Mouse (Mus musculus) hindbrain, embryonic 10.5 days (tissue): ENCODE data around the gene Zbtb43. TPM values are rescaled to one million over a fixed set of nuclear protein-coding genes. Genes with fewer than 3 reads are reported as not detected.

Source experiments
- DNase-seq: peaks from one replicate; pipeline ENCODE4 v3.0.0-alpha.2; 2017; ENCODE audit warnings: low spot score
- H3K27ac ChIP-seq: fragments of 300-500 bp; sonication (generic); 2 replicates; pipeline ENCODE4 v1.5.1; 2016; ENCODE audit warnings: mild to moderate bottlenecking, moderate library complexity
- H3K27me3 ChIP-seq: fragments of 300-500 bp; sonication (generic); 2 replicates; pipeline ENCODE4 v1.6.1; 2016; ENCODE audit warnings: mild to moderate bottlenecking; ENCODE audit not compliant: poor library complexity, insufficient read depth, severe bottlenecking
- H3K36me3 ChIP-seq: fragments of 300-500 bp; sonication (generic); 2 replicates; pipeline ENCODE4 v1.6.1; 2016; ENCODE audit warnings: mild to moderate bottlenecking, moderate library complexity
- H3K4me1 ChIP-seq: fragments of 300-500 bp; sonication (generic); replicated peaks from 2 replicates; pipeline ENCODE4 v1.6.1; 2016; ENCODE audit warnings: mild to moderate bottlenecking
- H3K4me3 ChIP-seq: fragments of 300-500 bp; sonication (generic); 2 replicates; pipeline ENCODE4 v1.5.1; 2016; ENCODE audit warnings: mild to moderate bottlenecking, moderate library complexity
- H3K9me3 ChIP-seq: fragments of 300-500 bp; sonication (generic); 2 replicates; pipeline ENCODE4 v1.6.1; 2016; ENCODE audit warnings: mild to moderate bottlenecking, moderate library complexity
- WGBS: fragments of 180-500 bp; shearing (Covaris S2); methylation state at CpG from one replicate; pipeline ENCODE4 v1.1.7; 2016; 5-methylcytosine and 5-hydroxymethylcytosine counted together
- polyA plus RNA-seq: library from polyadenylated mRNA; unstranded; fragments of >200 nt; fragmentation: Nextera tagmentation; extraction: Ambion mirVana; gene quantifications from 2 replicates; pipeline ENCODE4 v1.2.1, GENCODE M21; 2016

Gene Zbtb43
- polyA plus RNA-seq, 1 experiment from 2014 or later = 19.0 TPM

DNA sequence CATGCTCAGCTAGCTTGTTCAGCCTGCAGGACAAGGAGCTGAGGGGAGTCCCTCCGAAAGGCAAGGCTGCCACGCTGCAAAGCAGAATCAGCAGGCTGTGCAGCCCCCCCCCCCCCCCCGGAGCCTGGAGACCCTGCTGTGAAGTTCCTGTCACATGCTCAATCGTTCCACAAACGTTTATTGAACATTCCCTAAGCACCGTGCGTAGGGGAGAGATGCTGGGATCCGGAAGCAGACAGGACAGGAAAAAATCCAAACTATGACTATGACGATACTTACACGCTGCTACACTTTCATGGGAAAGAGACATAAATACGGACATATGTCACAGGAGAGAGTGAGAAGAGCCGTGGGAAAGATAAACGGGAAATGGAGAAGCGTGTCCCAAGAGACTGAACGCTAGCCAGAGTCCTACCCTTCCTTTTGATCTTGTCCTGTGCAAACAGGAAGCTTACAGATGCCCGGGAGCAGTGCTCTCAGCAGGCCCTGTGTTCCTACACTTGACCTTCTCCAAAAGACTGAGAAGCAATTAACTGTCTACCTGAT, 32.3 kb downstream of the Zbtb43 start:
- peaks cover 20% of the 10 kb centered on the region; the same call in 1 of the 2 replicates for H3K27me3 ChIP-seq
- H3K4me1 ChIP-seq = peaks cover 70% of the 10 kb centered on the region
- H3K9me3 ChIP-seq = no peaks in the 10 kb centered on the region
- DNase-seq = peak; percentile 66
- no peaks in the 10 kb centered on the region for H3K36me3 ChIP-seq
- H3K27ac ChIP-seq = peak overlapping the region; percentile 76
- peak overlapping the region; percentile 39 for H3K4me3 ChIP-seq
- WGBS = 8% methylated on average over 16 of the region's 16 CpGs

DNA sequence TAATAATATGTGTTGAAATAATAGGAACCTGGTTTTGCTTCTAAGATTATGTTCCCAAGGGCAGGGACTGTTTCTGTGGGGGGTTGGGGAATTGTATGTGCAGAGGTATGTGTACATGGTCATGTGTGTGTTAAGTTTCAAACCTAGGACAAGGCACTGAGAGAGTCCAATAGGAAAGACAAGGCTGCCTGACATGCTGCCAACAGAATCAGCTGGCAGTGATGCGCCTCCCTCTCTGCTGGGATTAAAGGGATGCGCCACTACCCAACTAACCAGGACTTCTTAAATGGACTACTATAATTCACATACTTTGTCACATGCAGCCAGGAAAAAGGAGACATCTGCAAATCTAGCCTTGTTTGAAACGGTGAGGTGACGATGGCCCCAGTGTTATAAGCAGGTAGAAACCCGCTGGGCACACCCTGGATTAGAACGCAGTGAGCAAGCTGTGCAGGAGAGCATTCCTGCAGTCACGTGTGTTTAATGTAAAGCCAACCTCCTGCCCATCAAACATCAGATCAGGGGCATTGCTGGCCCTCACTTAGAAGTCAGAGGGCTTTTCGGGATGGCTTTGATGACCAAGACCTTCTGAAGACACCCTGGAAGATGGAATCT, 33.2 kb downstream of the Zbtb43 start:
- DNase-seq = no peak
- Histone ChIP-seq H3K4me1 (peaks cover 68% of the 10 kb centered on the region), H3K27ac (peak overlapping the region; percentile 76; the same call in 1 of the 2 replicates)

DNA sequence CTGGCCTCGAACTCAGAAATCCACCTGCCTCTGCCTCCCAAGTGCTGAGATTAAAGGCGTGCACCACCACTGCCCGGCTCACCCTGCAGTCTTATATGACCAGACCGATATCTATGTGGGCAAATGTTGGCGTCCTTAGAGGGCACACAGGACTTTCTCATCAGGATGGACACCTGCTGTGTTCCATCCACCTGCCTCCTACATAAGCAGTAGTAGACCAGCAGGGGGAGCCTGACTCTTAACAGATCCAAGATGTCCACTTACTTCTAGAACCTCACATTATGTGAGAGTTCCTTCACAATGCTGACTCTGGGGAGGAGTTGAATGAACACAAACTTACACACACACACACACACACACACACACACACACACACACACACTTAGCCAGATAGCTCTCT, 35.5 kb downstream of the Zbtb43 start:
- Histone ChIP-seq H3K36me3 (peaks cover 5% of the 10 kb centered on the region), H3K4me3 (no peak overlapping the region), H3K27ac (no peak overlapping the region), H3K4me1 (peaks cover 62% of the 10 kb centered on the region), H3K27me3 (peaks cover 16% of the 10 kb centered on the region; the same call in 1 of the 2 replicates), H3K9me3 (no peaks in the 10 kb centered on the region)
- WGBS = 52% methylated on average over 5 of the region's 5 CpGs
- DNase-seq = no peak

More for the DNA sequence above, 33.2 kb downstream of the Zbtb43 start:
- Histone ChIP-seq H3K4me3 (no peak overlapping the region), H3K36me3 (no peaks in the 10 kb centered on the region), H3K27me3 (peaks cover 20% of the 10 kb centered on the region; the same call in 1 of the 2 replicates), H3K9me3 (no peaks in the 10 kb centered on the region)
- 42% methylated on average over 8 of the region's 8 CpGs for WGBS

DNA sequence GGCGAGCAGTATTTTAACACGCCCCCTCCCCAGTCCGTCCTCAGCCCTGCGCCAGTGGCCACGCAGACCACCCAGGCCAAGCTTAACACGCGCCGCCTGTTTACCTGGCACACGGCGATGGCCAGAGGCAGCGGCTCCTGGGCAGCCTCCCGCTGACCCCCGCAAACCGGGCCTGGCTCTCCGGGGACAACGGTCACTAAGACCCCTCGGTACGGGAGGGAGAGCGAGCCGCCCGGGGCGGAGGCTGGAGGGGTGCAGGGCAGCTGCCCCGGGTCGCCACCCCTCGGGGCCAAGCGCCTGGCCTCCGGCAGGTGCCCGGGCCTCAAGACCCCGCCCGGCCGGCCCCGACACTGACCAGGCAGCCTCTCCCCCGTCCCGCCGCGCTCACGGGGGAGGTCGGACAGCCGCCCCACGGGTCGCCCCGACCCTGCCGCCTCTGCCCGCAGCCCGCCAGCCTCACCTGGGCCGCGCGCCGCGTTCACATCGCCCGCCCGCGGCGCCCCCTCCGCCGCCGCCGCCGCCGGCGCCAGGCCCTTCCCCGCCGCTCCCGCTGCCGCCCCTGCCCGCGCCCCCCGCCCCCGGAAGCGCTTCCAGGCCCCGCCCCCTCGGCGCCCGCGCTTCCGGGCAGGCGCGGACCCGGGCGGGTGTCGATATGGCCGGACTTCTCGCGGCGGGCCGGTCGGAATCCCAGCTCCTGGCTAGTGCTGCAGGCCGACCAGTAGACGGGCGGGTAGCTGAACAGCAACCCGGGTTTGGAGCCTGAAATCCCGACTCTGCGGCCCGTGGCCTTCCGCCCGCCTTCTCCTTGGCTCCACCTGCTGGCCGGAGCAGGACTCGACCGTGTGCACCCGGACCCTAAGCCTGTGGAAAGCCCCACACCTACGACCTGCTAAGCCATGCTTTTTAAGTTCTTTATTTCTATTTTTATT, 37.3 kb downstream of the Zbtb43 start, which contains the start of gene Zbtb34:
Gene Zbtb34 (minus strand): TSS at position 554 of the 929 bp plus-strand sequence.
- Histone ChIP-seq H3K27ac (peak within 1 kb of the TSS; percentile 93), H3K9me3 (no peaks in the 10 kb centered on the region), H3K4me3 (peak within 1 kb of the TSS; percentile 99), H3K4me1 (peaks cover 55% of the 10 kb centered on the region), H3K36me3 (peaks cover 18% of the 10 kb centered on the region), H3K27me3 (peaks cover 5% of the 10 kb centered on the region; the same call in 1 of the 2 replicates)
- under 1% methylated on average over 94 of the region's 102 CpGs for WGBS
- DNase-seq = peak; percentile 76

DNA sequence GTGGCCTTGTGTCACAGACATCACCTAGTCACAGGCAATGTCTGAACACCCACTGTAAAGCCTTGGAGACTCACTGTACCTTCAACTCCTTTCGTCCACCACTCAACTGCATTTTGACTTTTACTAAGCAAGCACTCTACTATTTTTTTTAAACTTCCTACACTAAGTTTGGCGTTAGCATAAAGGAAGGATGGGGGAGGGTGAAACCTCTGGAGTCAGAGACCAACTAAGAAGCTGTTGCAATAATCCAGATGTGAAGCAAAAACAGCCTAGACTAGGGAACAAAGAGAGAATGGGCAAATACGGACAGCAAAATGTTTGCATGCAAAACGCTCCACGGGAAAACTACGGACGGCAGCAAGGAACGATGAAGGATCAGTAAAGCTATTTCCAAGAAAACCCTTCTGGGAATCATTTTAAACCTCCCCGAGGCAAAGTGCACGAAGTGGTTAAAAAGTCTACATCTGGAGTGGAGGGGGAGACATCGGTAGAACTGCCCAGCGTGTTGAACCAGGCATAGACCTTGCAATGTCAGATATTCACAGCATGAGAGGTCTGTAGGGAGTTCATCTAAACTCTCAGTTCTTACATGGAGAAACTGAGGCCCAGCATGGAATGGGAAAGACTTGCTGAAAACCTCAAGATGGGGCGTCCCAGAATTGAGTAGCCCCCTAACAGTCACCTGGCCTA, 38.1 kb downstream of the Zbtb43 start:
- H3K9me3 ChIP-seq = no peaks in the 10 kb centered on the region
- peaks cover 4% of the 10 kb centered on the region; the same call in 1 of the 2 replicates for H3K27me3 ChIP-seq
- peaks cover 21% of the 10 kb centered on the region for H3K36me3 ChIP-seq
- H3K27ac ChIP-seq = peak overlapping the region; percentile 93
- 15% methylated on average over 13 of the region's 13 CpGs for WGBS
- no peak for DNase-seq
- peak overlapping the region; percentile 99 for H3K4me3 ChIP-seq
- H3K4me1 ChIP-seq = peaks cover 47% of the 10 kb centered on the region

DNA sequence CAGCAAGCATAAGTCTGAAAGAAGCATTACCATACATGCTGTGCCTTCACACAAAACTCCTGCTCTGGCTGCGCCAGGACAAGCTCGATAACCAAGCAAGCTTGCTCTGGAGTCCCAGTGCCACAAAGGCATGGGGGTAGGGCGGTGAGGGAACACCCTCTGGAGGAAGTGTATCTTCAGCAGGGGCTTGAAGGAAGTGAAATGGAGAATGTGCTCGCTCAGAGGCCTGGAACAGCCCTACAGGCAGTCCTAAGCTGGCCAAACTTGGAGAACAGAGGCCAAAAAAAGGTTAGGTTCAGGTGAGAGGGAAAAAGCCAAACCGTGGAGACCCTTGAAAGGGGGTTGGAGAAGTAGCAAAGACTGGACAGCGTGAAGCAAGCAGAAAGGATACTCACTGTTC, 39.0 kb downstream of the Zbtb43 start:
- Histone ChIP-seq H3K36me3 (peaks cover 25% of the 10 kb centered on the region), H3K27ac (peak overlapping the region; percentile 13; the same call in 1 of the 2 replicates), H3K9me3 (no peaks in the 10 kb centered on the region), H3K4me1 (peaks cover 39% of the 10 kb centered on the region), H3K27me3 (no peaks in the 10 kb centered on the region), H3K4me3 (peak overlapping the region; percentile 99)
- DNase-seq = no peak
- 42% methylated on average over 6 of the region's 6 CpGs for WGBS

DNA sequence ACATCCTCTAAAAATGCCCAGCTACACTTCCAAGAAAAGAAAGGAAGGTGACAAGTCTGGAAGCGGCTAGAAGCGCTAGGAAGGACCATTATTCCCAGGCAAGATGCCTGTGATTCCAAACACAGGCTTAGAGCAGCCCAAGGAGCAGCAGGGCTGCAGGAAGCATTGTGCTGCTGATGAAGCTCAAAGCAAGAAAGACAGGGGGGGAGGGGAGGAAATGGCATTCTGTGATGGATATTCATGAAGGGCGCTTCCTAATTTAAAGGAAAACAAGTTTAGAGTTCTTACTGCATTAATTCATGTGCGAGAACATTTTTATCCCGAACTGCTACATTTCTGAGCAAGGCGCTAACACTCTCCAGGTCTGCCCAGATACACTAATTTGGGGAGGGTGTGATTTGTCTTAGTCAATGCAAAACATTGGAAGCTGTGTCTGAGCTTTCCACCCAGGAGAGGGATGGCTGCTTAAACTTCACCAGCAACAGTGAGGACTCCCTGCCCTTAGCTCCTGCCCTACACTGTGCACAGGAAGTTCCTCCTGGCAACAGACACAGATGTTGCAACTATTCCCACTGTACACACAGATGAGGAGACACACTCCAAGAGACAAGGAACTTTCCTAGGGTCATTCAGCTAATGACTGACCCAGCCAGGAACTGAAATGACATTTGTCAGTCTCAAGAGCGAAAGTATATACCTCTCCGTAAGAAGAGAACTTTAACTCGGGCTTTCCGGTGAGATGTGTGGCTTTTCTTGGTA, 41.5 kb downstream of the Zbtb43 start:
- no peaks in the 10 kb centered on the region for H3K27me3 ChIP-seq
- no peak for DNase-seq
- no peaks in the 10 kb centered on the region for H3K9me3 ChIP-seq
- 59% methylated on average over 10 of the region's 10 CpGs for WGBS
- no peak overlapping the region for H3K4me3 ChIP-seq
- peaks cover 38% of the 10 kb centered on the region for H3K4me1 ChIP-seq
- peaks cover 44% of the 10 kb centered on the region for H3K36me3 ChIP-seq
- H3K27ac ChIP-seq = no peak overlapping the region

DNA sequence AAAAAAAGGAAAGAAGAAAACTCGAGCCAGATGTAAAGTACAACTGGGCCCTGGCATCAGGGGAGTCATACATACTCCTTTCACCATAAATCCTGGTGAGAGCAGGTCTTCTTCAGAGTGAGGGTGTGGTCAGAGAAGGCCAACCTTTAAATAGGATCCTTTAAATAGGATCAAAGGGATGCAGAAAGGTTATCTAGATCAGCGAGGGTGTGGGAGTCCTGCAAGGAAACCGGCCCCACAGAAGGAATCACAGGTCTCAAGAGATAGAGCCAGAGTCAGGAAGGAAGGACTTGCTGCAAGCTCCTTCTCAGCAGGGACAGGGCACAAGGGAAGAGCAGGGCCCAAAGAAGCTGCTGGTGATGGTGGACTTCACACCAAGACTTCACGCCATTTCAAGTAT, 50.9 kb downstream of the Zbtb43 start:
- WGBS = 86% methylated on average over 4 of the region's 4 CpGs
- no peak overlapping the region for H3K4me3 ChIP-seq
- H3K27me3 ChIP-seq = no peaks in the 10 kb centered on the region
- no peak overlapping the region for H3K27ac ChIP-seq
- H3K9me3 ChIP-seq = no peaks in the 10 kb centered on the region
- peaks cover 49% of the 10 kb centered on the region for H3K36me3 ChIP-seq
- H3K4me1 ChIP-seq = 0 out of 2 replicates have a peak, but pooled peaks cover 4% of the 10 kb centered on the region
- no peak for DNase-seq

DNA sequence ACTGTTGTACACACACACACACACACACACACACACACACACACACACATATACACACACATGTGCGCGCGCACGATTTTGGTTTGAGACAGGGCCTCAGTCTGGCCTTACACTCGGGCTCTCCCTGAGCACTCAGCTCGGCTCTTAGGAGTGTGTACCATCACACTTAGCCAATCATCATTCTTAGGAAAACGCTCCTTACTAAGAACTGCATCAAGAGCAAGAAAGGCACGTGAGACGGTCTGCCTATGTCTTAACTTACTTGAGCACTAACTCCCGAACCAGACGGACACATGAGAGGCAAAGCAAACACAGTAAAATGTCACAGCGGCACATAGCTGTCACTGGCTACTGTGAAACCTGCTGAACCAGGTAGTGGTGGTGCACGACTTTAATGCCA, 54.3 kb downstream of the Zbtb43 start:
- Histone ChIP-seq H3K36me3 (peaks cover 58% of the 10 kb centered on the region), H3K9me3 (no peaks in the 10 kb centered on the region), H3K27me3 (no peaks in the 10 kb centered on the region), H3K4me1 (no peaks in the 10 kb centered on the region), H3K27ac (no peak overlapping the region), H3K4me3 (no peak overlapping the region)
- no peak for DNase-seq
- WGBS = 91% methylated on average over 13 of the region's 13 CpGs

DNA sequence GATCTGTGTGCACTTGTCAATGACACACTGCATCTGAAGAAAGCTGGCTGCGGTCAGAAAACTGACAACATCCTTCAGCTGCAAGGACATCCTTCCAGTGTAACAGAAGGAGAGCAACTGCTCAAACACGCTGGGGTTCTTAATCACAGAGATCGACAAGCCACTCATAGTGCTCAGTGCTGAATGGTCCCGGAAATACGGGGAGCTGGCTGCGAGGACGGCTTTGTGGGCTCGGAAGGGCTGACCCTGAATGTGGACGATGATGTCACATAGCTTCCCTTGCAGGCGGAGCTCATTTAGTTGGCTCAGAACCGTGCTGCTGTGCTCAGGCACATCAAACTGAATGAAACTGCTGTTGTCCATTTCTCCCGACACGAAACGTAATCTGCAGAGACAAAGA, 56.2 kb downstream of the Zbtb43 start:
- 90% methylated on average over 14 of the region's 14 CpGs for WGBS
- Histone ChIP-seq H3K36me3 (peaks cover 60% of the 10 kb centered on the region), H3K4me1 (no peaks in the 10 kb centered on the region)

DNA sequence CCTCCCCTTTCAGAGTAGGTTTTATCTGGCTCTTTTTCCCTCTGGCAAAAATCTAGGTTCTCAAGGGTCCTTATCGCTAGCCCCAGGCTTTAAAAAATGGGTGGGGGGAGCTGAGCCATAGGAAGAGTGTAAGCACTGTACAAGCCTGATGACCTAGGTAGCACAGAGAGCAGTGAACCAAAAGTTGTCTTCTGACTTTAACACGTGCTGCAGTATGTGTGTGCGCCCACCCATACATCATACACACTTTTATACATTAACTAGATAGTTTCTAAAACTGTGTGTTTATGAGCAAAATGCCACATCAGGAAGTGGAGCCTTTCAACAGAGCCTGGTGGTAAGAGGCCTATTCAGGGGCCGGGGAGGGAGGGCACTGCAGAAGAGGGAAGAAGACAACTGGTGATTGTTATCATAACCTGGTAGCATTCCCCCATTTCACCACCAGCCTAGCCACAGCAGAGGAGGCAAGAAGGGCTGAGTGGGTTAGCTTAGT, 64.8 kb downstream of the Zbtb43 start:
- Histone ChIP-seq H3K36me3 (peaks cover 15% of the 10 kb centered on the region), H3K4me1 (peaks cover 3% of the 10 kb centered on the region; the same call in 1 of the 2 replicates), H3K9me3 (no peaks in the 10 kb centered on the region), H3K4me3 (no peak overlapping the region), H3K27me3 (no peaks in the 10 kb centered on the region), H3K27ac (no peak overlapping the region)
- 82% methylated on average over 4 of the region's 4 CpGs for WGBS
- no peak for DNase-seq

More for the DNA sequence above, 56.2 kb downstream of the Zbtb43 start:
- H3K4me3 ChIP-seq = no peak overlapping the region
- no peaks in the 10 kb centered on the region for H3K9me3 ChIP-seq
- no peak for DNase-seq
- H3K27me3 ChIP-seq = no peaks in the 10 kb centered on the region
- H3K27ac ChIP-seq = no peak overlapping the region
